Mouse (Mus musculus) stomach, adult 2 months (tissue): ENCODE results near the gene Tmem218. TPM values are rescaled to one million over a fixed set of nuclear protein-coding genes. Genes with fewer than 3 reads are reported as not detected.

Experiments
- polyA plus RNA-seq: library from polyadenylated mRNA; depleted of rRNA; stranded (reverse); fragments of >200 nt; gene quantifications from 2 replicates; pipeline ENCODE4 v1.2.3, GENCODE M21; 2012; rRNA removed

Gene Tmem218
- 0.79 and 0.84 TPM in 2 replicates for polyA plus RNA-seq

GRCm38 (mm10) chr9:37207929-37208411 lies at the start of gene Tmem218:
Gene Tmem218 (plus strand): TSS chr9:37208223.

GRCm38 (mm10) chr9:37255149-37255888 lies 47.3 kb downstream of the Tmem218 start, which contains the start of gene Slc37a2:
Gene Slc37a2 (minus strand): TSS chr9:37255738.

Other genes with a start within 250 kb of the Tmem218 start
- gene Pknox2, start 60.8 kb upstream of the Tmem218 start, polyA plus RNA-seq: 2.3 and 3.7 TPM in 2 replicates
- 0.88 and 1.4 TPM in 2 replicates for gene Slc37a2, start 47.5 kb downstream of the Tmem218 start, polyA plus RNA-seq
- gene Ccdc15, start 140.2 kb downstream of the Tmem218 start, polyA plus RNA-seq: 0.43 and 0.65 TPM in 2 replicates
- gene Hepacam, start 159.1 kb downstream of the Tmem218 start, polyA plus RNA-seq: 0.17 and 0.24 TPM in 2 replicates
- gene Robo4, start 193.7 kb downstream of the Tmem218 start, polyA plus RNA-seq: 9.1 TPM in 2 replicates
- gene Robo3, start 225.0 kb downstream of the Tmem218 start, polyA plus RNA-seq: 0.36 and 0.38 TPM in 2 replicates